Mouse (Mus musculus) testis, adult 10 weeks (tissue): Measurements from ENCODE around the gene Thpo. TPM values are rescaled to one million over a fixed set of nuclear protein-coding genes. Genes with fewer than 3 reads are reported as not detected.

Experiments used
- polyA plus RNA-seq: library from polyadenylated mRNA; stranded (reverse); fragments of 350-450 nt; fragmentation: Illumina TruSeq; extraction: RNeasy Lipid Tissue Mini Kit (QIAGEN cat#74804); gene quantifications from one replicate; pipeline ENCODE4 v1.2.3, GENCODE M21; 2014; ENCODE audit warnings: low read depth, low replicate concordance

Gene Thpo
- not detected for polyA plus RNA-seq

DNA sequence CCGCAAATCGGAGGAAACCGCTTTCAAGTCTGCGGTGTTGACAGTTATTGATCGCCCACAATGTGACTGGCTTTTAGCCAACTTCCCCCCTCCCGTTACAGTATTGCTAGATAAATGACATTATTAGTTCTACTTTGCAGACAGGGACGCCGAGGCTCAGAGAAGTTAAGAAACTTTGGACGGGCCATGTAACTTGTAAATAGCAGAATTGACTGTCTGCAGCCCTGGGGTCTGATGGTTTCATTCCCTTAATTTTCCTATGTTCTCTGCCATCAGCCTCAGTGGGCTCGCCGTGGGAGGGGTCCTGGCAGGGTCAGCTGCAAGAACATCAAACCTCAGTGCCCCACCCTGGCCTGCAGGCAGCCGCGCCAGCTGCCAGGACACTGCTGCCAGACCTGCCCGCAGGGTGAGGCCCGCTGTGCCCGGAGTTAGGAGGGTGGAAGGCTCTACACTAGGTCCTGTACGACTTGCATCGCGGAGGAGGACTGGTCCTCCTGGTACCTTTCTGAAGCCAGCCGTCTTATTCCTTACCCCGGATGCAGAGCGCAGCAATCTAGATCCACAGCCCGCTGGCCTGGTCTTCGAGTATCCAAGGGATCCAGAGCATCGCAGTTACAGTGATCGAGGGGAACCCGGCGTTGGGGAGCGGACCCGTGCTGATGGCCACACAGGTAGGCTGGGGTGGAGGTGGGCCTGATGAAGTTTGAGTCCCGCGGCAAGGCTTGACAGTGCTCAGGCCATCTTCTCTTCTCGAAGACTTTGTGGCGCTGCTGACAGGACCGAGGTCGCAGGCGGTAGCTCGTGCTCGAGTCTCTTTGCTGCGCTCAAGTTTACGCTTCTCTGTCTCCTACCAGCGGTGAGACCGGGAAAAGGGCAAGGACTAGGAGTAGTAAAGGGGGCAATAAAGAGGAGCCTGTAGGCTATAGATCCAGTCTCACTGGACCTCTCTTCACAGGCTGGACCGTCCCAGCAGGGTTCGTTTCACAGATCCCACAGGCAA lies at the start of gene Thpo:
TSS of gene Thpo (minus strand) at position 781 of the 1,000 bp plus-strand sequence.

DNA sequence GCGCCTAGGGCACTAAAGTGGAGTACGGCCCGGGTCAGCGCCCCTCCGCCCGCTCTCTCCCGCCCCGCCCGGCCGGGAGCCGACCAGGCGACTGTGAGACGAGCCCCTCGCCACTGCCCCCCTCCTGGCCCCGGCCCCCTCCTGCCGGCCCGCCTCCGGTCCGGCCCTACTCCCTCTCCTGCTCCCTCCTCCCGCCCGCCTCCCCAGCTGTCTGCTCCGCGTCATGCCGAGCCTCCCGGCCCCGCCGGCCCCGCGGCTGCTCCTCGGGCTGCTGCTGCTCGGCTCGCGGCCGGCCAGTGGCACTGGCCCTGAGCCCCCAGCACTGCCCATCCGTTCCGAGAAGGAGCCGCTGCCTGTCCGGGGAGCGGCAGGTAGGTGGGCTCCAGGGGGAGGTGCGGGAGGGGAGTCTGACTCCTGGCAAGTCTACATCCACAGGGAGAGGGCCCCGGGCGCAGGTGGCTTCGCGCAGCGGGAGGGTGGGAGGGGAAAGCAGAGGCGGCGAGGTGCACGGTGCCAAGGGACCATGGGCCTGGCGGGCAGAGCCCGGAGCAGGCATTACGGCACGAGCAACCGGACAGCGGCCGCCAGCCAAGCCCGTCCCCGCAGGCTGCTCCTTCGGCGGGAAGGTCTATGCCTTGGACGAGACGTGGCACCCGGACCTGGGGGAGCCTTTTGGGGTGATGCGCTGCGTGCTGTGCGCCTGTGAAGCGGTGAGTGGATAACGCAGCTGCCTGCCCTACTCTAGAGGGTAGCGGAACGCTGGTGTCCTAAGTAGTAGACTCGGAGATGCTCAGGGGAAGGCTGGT lies 1.2 kb downstream of the Thpo start, which contains the start of gene Chrd:
TSS of gene Chrd (plus strand) at position 203 of the 806 bp plus-strand sequence.

DNA sequence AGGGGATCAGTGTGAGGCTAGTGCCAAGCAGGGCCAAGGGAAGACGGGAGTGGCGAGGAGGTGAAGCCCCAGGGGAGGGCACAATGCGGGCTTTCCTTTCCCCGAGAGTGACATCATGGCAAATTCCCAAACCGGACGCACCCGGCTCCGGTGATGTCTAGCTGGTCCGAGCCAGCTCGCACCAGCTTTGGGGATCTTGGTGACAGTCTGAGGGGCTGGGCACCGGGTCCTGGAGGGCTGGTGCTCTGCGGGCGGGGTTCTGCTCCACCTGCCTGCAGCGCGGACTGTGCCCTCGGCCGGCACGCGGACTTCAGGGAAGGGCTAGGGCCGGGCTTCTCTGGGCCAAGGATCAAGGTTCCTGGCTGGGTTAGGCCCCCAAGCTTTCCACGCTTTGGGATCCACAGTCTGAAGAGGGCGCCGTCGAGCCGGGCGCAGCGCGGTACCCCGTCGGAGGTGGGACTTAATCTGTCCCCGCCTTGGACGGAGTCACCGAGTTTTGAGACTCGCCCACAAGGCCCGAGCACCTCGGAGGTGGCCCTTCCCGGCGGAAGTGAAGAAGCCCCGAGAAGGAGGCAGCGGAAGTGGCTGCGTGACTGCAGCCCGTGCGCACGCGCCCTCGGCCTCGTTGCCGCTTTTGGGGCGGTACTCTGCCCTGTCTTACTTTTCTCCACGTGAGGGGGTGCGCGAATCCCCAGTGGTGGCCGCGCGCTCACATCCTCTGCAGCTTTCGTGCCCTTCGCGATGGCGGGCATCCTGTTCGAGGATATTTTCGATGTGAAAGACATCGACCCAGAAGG lies 16.9 kb downstream of the Thpo start, which contains the start of the genes Polr2h and Clcn2:
TSS of gene Polr2h (plus strand) at position 485 of the 797 bp plus-strand sequence.
TSS of gene Clcn2 (minus strand) at position 566 of the 797 bp plus-strand sequence.

DNA sequence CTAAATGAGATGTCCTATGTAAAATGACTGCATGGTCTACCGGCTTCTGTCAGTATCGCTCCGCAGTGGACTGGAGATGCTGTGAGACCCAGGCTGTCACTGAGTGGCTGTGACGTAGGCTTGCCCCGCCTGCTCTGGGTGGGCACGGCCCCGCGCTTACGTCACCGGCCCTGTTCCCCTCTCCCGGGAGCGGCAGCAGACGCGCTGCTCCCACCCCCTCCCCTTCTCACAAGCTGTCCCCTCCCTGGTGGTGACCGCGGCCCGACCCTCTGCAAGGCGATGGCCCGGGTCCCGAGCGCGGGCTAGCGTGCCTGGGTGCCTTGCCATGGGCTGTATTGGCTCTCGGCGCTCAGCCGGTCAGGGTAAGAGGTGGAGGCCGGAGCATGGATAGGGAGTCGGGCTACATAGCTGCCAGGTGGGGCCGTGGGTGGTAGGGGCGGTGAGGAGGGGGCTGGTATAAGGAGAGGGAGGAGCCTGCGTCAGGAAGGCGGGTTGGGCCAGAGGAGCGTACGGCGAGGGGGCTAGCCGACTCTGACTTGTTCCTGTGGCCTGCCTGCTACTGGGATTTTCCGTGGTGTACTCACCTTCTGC lies 41.1 kb downstream of the Thpo start, which contains the start of gene Fam131a:
TSS of gene Fam131a (plus strand) at position 131 of the 591 bp plus-strand sequence.

Other genes with a start within 250 kb of the Thpo start
- gene Eif2b5, start 235.7 kb downstream of the Thpo start, polyA plus RNA-seq = 21.4 TPM
- 4.9 TPM for gene Dvl3, start 217.5 kb downstream of the Thpo start, polyA plus RNA-seq
- gene Ap2m1, start 199.0 kb downstream of the Thpo start, polyA plus RNA-seq = 44.8 TPM
- gene Abcf3, start 185.9 kb downstream of the Thpo start, polyA plus RNA-seq = 25.1 TPM
- gene Vwa5b2, start 145.0 kb downstream of the Thpo start, polyA plus RNA-seq = not detected
- gene Eef1akmt4, start 122.9 kb downstream of the Thpo start, polyA plus RNA-seq = 0.52 TPM
- not detected for gene Gm49333, start 122.9 kb downstream of the Thpo start, polyA plus RNA-seq
- 5.3 TPM for gene Alg3, start 122.8 kb downstream of the Thpo start, polyA plus RNA-seq
- gene Camk2n2, start 113.2 kb downstream of the Thpo start, polyA plus RNA-seq = 1.9 TPM
- 0.13 TPM for gene Ece2, start 104.7 kb downstream of the Thpo start, polyA plus RNA-seq
- gene Psmd2, start 82.9 kb downstream of the Thpo start, polyA plus RNA-seq = 163 TPM
- 123 TPM for gene Eif4g1, start 66.2 kb downstream of the Thpo start, polyA plus RNA-seq
- 0.41 TPM for gene Fam131a, start 41.3 kb downstream of the Thpo start, polyA plus RNA-seq
- gene Polr2h, start 16.8 kb downstream of the Thpo start, polyA plus RNA-seq = 9.8 TPM
- 1.4 TPM for gene Clcn2, start 16.8 kb downstream of the Thpo start, polyA plus RNA-seq
- gene Chrd, start 1.4 kb downstream of the Thpo start, polyA plus RNA-seq = 0.21 TPM